Mouse (Mus musculus): ENCODE measurements at regions not wholly inside any gene's neighbourhood (a gene's known extent, or its start where the extent isn't known, plus 50 kb on each side); places are given as distances from the start of the nearest gene placed in this dataset.

DNA sequence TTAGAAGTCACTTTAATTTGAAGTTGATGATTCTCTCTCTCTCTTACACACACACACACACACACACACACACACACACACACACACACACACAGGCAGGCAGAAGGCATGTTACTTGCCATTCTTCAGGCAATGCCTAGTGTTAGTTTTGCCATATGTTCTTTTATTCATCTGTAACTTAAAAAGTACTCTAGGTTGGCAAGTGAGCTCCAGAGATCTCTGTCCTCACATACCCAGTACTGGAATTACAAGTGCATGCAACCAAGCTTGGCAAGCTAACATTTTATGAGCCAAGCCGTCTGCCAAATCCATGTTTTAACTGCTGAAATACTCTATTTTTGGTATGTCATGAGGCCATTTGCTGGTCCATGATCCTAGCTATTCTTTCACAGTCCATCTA is 1501.1 kb downstream of the Cntnap5b start:
- TF ChIP-seq CTCF (IDR thresholded peaks at IDR 0.05; ENCODE audit: borderline replicate concordance, insufficient read depth, low read depth, low read length) = no peak
- TF ChIP-seq POLR2A (IDR thresholded peaks at IDR 0.05; ENCODE audit: borderline replicate concordance, insufficient read depth, low read length) = no peak

Measured in cerebellum, adult 2 months (tissue).